Mouse (Mus musculus) CH12.LX (cell line): ENCODE measurements around the gene Prr5l. TPM values are rescaled to one million over a fixed set of nuclear protein-coding genes. Genes with fewer than 3 reads are reported as not detected.
"Not testable (repeated sequence)": the region's sequence is repeated elsewhere in the genome, so short reads cannot be mapped to it uniquely, and the experiment has no call there.

Source experiments
- DNase-seq: peaks from one replicate; pipeline ENCODE4 v3.0.0-alpha.2; 2013; ENCODE audit errors: extremely low read depth
- H3K27ac ChIP-seq: 2 replicates; pipeline ENCODE4 v1.5.1; 2012; ENCODE audit warnings: low read depth, mild to moderate bottlenecking, control low read depth, moderate library complexity; ENCODE audit not compliant: insufficient read depth
- H3K27me3 ChIP-seq: replicated peaks from 2 replicates; pipeline ENCODE3; 2012; ENCODE audit warnings: inconsistent platforms
- H3K36me3 ChIP-seq, 2 experiments: replicated peaks in 1 of 2; 2 replicates each; pipeline versions ENCODE3 to v1.6.1; 2012; ENCODE audit warnings: inconsistent platforms in 1 of 2, low read length in 1 of 2, mild to moderate bottlenecking in 1 of 2, mixed read lengths in 1 of 2, moderate library complexity in 1 of 2; ENCODE audit not compliant: control insufficient read depth in 1 of 2, insufficient read depth in 1 of 2
- H3K4me1 ChIP-seq, 2 experiments: 2 replicates each; pipeline ENCODE4 v1.6.1; 2012; ENCODE audit warnings: inconsistent platforms in 1 of 2, moderate library complexity in 1 of 2; ENCODE audit not compliant: insufficient read depth in 2 of 2, control insufficient read depth in 1 of 2
- H3K4me2 ChIP-seq: 2 replicates; pipeline ENCODE4 v1.6.1; 2012; ENCODE audit warnings: low read depth, mild to moderate bottlenecking, control low read depth; ENCODE audit not compliant: poor library complexity, insufficient read depth, severe bottlenecking
- H3K4me3 ChIP-seq, 3 experiments: fragments of 150-350 bp in 1 of 3; sonication (generic) in 1 of 3; replicated peaks in 1 of 3; 2 replicates each; pipeline versions ENCODE3 to v1.5.1; 2011 to 2012; ENCODE audit warnings: low read depth in 2 of 3, low read length in 2 of 3, mild to moderate bottlenecking in 2 of 3, moderate library complexity in 2 of 3, control low read depth in 1 of 3, improper control_type of control experiment in 1 of 3, inconsistent platforms in 1 of 3, mixed read lengths in 1 of 3; ENCODE audit not compliant: poor library complexity in 1 of 3
- H3K79me2 ChIP-seq: replicated peaks from 2 replicates; pipeline ENCODE4 v1.6.1; 2012; ENCODE audit warnings: mild to moderate bottlenecking, moderate library complexity; ENCODE audit not compliant: control insufficient read depth, poor library complexity, insufficient read depth, severe bottlenecking; ENCODE audit errors: extremely low read depth
- H3K9ac ChIP-seq: 2 replicates; pipeline ENCODE4 v1.6.1; 2012; ENCODE audit warnings: low read depth, mild to moderate bottlenecking, control low read depth, moderate library complexity; ENCODE audit not compliant: insufficient read depth
- H3K9me3 ChIP-seq: replicated peaks from 2 replicates; pipeline ENCODE3; 2012; ENCODE audit warnings: low read length, inconsistent platforms, mixed read lengths
- BHLHE40 ChIP-seq: IDR thresholded peaks from 2 replicates; pipeline ENCODE4 v1.6.1; 2011; ENCODE audit warnings: mild to moderate bottlenecking, low read depth, low read length, improper control_type of control experiment
- CHD1 ChIP-seq: IDR thresholded peaks from 2 replicates; pipeline ENCODE4 v1.6.1; 2012; ENCODE audit warnings: low read depth, low read length, improper control_type of control experiment, inconsistent platforms
- EP300 ChIP-seq: IDR thresholded peaks from 2 replicates; pipeline ENCODE4 v1.6.1; 2011; ENCODE audit warnings: low read length, improper control_type of control experiment
- ETS1 ChIP-seq: conservative IDR thresholded peaks from 2 replicates; pipeline ENCODE4 v1.6.1; 2012; ENCODE audit warnings: low read depth, mild to moderate bottlenecking, inconsistent platforms, low read length, improper control_type of control experiment, moderate library complexity
- HCFC1 ChIP-seq: IDR thresholded peaks from 2 replicates; pipeline ENCODE4 v1.6.1; 2012; ENCODE audit warnings: low read depth, mild to moderate bottlenecking, inconsistent platforms, low read length, improper control_type of control experiment
- JUND ChIP-seq: conservative IDR thresholded peaks from 2 replicates; pipeline ENCODE4 v1.6.1; 2011; ENCODE audit warnings: low read depth, low read length, improper control_type of control experiment
- KAT2A ChIP-seq: IDR thresholded peaks from 2 replicates; pipeline ENCODE4 v1.6.1; 2012; ENCODE audit warnings: low read length, improper control_type of control experiment, inconsistent platforms; ENCODE audit not compliant: insufficient replicate concordance
- MAFK ChIP-seq: IDR thresholded peaks from 2 replicates; pipeline ENCODE4 v1.6.1; 2011; ENCODE audit warnings: low read length, improper control_type of control experiment; ENCODE audit not compliant: insufficient replicate concordance
- MAX ChIP-seq: IDR thresholded peaks from 2 replicates; pipeline ENCODE4 v1.6.1; 2011; ENCODE audit warnings: low read length, improper control_type of control experiment
- MAZ ChIP-seq: IDR thresholded peaks from 2 replicates; pipeline ENCODE4 v1.6.1; 2012; ENCODE audit warnings: low read depth, mild to moderate bottlenecking, inconsistent platforms, low read length, improper control_type of control experiment, moderate library complexity
- MXI1 ChIP-seq: IDR thresholded peaks from 2 replicates; pipeline ENCODE4 v1.6.1; 2011; ENCODE audit warnings: mild to moderate bottlenecking, low read depth, low read length, improper control_type of control experiment
- MYC ChIP-seq: IDR thresholded peaks from 2 replicates; pipeline ENCODE4 v1.6.1; 2011; ENCODE audit warnings: low read depth, mild to moderate bottlenecking, improper control_type of control experiment, low read length
- NELFE ChIP-seq: IDR thresholded peaks from 2 replicates; pipeline ENCODE4 v1.6.1; 2011; ENCODE audit warnings: low read depth, low read length, improper control_type of control experiment
- POLR2A ChIP-seq: IDR thresholded peaks from 2 replicates; pipeline ENCODE4 v1.6.1; 2011; ENCODE audit warnings: low read depth, mild to moderate bottlenecking, improper control_type of control experiment, low read length
- RAD21 ChIP-seq: IDR thresholded peaks from 2 replicates; pipeline ENCODE4 v1.6.1; 2011; ENCODE audit warnings: low read depth, mild to moderate bottlenecking, low read length, improper control_type of control experiment, moderate library complexity
- USF1 ChIP-seq: IDR thresholded peaks from 2 replicates; pipeline ENCODE4 v1.6.1; 2014; ENCODE audit warnings: low read depth, mild to moderate bottlenecking, inconsistent platforms, low read length, improper control_type of control experiment
- USF2 ChIP-seq: conservative IDR thresholded peaks from 2 replicates; pipeline ENCODE4 v1.6.1; 2011; ENCODE audit warnings: low read depth, low read length, improper control_type of control experiment
- ZC3H11A ChIP-seq: IDR thresholded peaks from 2 replicates; pipeline ENCODE4 v1.6.1; 2012; ENCODE audit warnings: low read depth, mild to moderate bottlenecking, inconsistent platforms, low read length, improper control_type of control experiment
- ZMIZ1 ChIP-seq: IDR thresholded peaks from 2 replicates; pipeline ENCODE4 v1.6.1; 2012; ENCODE audit warnings: low read depth, mild to moderate bottlenecking, inconsistent platforms, low read length, improper control_type of control experiment
- ZNF384 ChIP-seq: IDR thresholded peaks from 2 replicates; pipeline ENCODE4 v1.6.1; 2012; ENCODE audit warnings: low read depth, low read length, improper control_type of control experiment, inconsistent platforms
- dilution Hi-C: fragments of 300-500 bp; cut with MboI; formaldehyde crosslinking; loops from 2 replicates; pipeline ENCODE4 v1.14.3; 2020; ENCODE audit warnings: low sequenced_read_pairs; ENCODE audit not compliant: extremely low pct_unique_long_range_greater_than_20kb, extremely low pct_ligation_motif_present
- in situ Hi-C: fragments of 300-500 bp; cut with MboI; formaldehyde crosslinking; loops from 3 replicates; pipeline ENCODE4 v1.14.3; 2019; ENCODE audit warnings: low sequenced_read_pairs, low pct_ligation_motif_present, low pct_unique_long_range_greater_than_20kb, mixed read lengths
- polyA plus RNA-seq: library from polyadenylated mRNA; unstranded; fragments of >175 nt; gene quantifications from 2 replicates; pipeline ENCODE4 v1.2.1, GENCODE M21; 2012; ENCODE audit warnings: low read depth; ENCODE audit not compliant: insufficient read length
- total RNA-seq, 2 experiments: library from RNA; depleted of rRNA; stranded (reverse); fragments of 300-350 nt in 1 of 2; fragments of >200 nt in 1 of 2; gene quantifications; 2 replicates each; pipeline ENCODE4 v1.2.3; 2012 to 2014

Prr5l gene
- total and polyA plus RNA-seq, 3 experiments, result 0.21 to 0.93 TPM; not detected in 1

- in situ Hi-C loops, result no loop called here
- no peak overlapping the region for H3K9ac ChIP-seq
- H3K4me1 ChIP-seq, result no peaks in the 10 kb centered on the region
- no peak overlapping the region for H3K4me3 ChIP-seq
- no peak overlapping the region for H3K4me2 ChIP-seq
- peaks cover 4% of the 10 kb centered on the region for H3K27me3 ChIP-seq
- no peak for DNase-seq
- dilution Hi-C loops, result no loop called here
- no peak overlapping the region for H3K27ac ChIP-seq
- no peaks in the 10 kb centered on the region for H3K9me3 ChIP-seq
- TF ChIP-seq ETS1 (no peak), CHD1 (no peak), MAFK (no peak), NELFE (no peak), EP300 (no peak)
- no peaks in the 10 kb centered on the region for H3K79me2 ChIP-seq
- no peaks in the 10 kb centered on the region for H3K36me3 ChIP-seq
These were observed 136.3 kb downstream of the Prr5l start for GRCm38 (mm10) chr2:101746537-101746936.

- dilution Hi-C loops, H3K27ac ChIP-seq: not testable (repeated sequence)
These were observed 137.2 kb downstream of the Prr5l start for GRCm38 (mm10) chr2:101745656-101746055.

GRCm38 (mm10) chr2:101742072-101742860 lies 140.6 kb downstream of the Prr5l start:
- Histone ChIP-seq H3K27ac (no peak overlapping the region), H3K9ac (no peak overlapping the region), H3K79me2 (no peaks in the 10 kb centered on the region), H3K36me3 (no peaks in the 10 kb centered on the region), H3K9me3 (no peaks in the 10 kb centered on the region), H3K27me3 (peaks cover 8% of the 10 kb centered on the region), H3K4me1 (no peaks in the 10 kb centered on the region), H3K4me3 (no peak overlapping the region), H3K4me2 (no peak overlapping the region)
- TF ChIP-seq USF2, result no peak
- no peak for TF ChIP-seq ZMIZ1
- no peak for TF ChIP-seq BHLHE40
- TF ChIP-seq MXI1, result no peak
- no peak for TF ChIP-seq ETS1
- TF ChIP-seq CHD1, result no peak
- TF ChIP-seq EP300, result no peak
- TF ChIP-seq HCFC1, result no peak
- TF ChIP-seq USF1, result no peak
- TF ChIP-seq NELFE, result no peak
- TF ChIP-seq POLR2A, result no peak
- TF ChIP-seq KAT2A, result no peak
- TF ChIP-seq RAD21, result no peak
- no peak for TF ChIP-seq ZC3H11A
- no peak for TF ChIP-seq JUND
- no peak for TF ChIP-seq ZNF384
- TF ChIP-seq MYC, result no peak
- no peak for TF ChIP-seq MAZ
- TF ChIP-seq MAX, result no peak
- DNase-seq, result no peak
- in situ Hi-C loops, result no loop called here
- dilution Hi-C loops, result no loop called here

More at GRCm38 (mm10) chr2:101745656-101746055, 137.2 kb downstream of the Prr5l start:
- H3K79me2 ChIP-seq, H3K4me2 ChIP-seq, H3K4me3 ChIP-seq, H3K27me3 ChIP-seq, H3K9me3 ChIP-seq, H3K4me1 ChIP-seq, in situ Hi-C loops, DNase-seq, H3K36me3 ChIP-seq, H3K9ac ChIP-seq: not testable (repeated sequence)
